Mouse (Mus musculus): ENCODE data around the gene Rsc1a1. TPM values are rescaled to one million over a fixed set of nuclear protein-coding genes. Genes with fewer than 3 reads are reported as not detected.

Rsc1a1 gene
- polyA plus RNA-seq, 1 experiment = not detected

- TF ChIP-seq CTCF (IDR thresholded peaks at IDR 0.05; ENCODE audit: control insufficient read depth, insufficient read depth, low read length) = no peak
- no peak for TF ChIP-seq POLR2A (IDR thresholded peaks at IDR 0.05; ENCODE audit: borderline replicate concordance, control insufficient read depth, low read depth, low read length)
- WGBS = 21% methylated on average over 11 of the region's 11 CpGs
- H3K4me3 ChIP-seq (replicated peaks; ENCODE audit: control insufficient read depth, low read depth, low read length) = no peak overlapping the region
- H3K27ac ChIP-seq (ENCODE audit: control insufficient read depth, insufficient read depth, low read depth, low read length, poor library complexity) = no peak overlapping the region
- H3K4me1 ChIP-seq (ENCODE audit: control insufficient read depth, insufficient read depth, low read length) = peaks cover 5% of the 10 kb centered on the region; the same call in 1 of the 2 replicates
Measured at GRCm38 (mm10) chr4:141724594-141724993, 39.2 kb upstream of the Rsc1a1 start.

GRCm38 (mm10) chr4:141723673-141724068, 38.3 kb upstream of the Rsc1a1 start:
- WGBS = 9% methylated on average over 13 of the region's 13 CpGs

DNA sequence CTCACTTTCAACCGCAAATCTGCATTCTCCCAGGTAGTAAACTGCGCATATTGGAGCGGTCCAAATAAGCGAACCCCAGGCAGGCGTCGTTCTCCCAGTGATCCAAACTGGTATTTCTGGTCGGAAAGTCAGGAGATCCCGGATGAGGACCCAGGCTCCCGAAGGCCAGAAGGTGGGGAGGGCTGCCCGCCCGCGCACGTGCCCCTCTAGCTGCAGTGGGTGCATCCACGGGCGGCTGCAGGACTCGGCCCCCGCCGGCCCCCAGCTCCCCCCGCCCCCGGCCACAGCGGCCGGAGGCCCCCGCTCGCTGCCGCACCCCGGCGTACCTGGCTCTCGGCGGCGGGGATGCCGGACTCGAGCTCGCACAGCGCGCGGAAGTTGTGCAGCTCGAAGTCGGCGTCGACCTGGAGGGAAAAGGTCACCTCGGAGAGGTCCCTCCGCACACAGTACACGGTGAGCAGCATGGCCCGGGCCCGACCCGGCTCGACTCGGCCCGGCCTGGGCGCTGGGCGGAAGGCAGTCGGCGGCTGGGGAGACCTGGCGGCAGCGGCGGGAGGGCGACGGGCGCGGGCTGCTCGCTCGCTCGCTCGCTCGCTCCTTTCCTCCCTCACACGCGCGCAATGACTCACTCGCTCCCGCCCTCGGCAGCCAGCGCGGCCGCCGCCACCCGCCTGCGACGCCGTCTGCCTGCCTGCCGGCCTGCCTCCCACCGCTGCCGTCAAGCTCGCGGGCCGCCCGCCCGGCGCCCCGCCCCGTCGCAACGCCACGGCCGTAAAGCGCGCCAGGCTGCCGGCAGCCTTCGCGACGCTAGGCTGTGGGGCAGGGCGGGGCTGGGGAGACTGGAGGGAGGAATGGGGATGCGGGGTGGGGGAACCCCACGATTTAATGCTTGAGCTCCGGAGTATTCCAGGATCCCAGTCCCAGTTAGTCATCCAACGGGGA, 37.6 kb upstream of the Rsc1a1 start, which contains the start of gene Ddi2:
Gene Ddi2 (minus strand): TSS at position 689 of the 942 bp plus-strand sequence.
- 1% methylated on average over 105 of the region's 105 CpGs for WGBS

More at GRCm38 (mm10) chr4:141723673-141724068, 38.3 kb upstream of the Rsc1a1 start:
- Histone ChIP-seq H3K4me1 (ENCODE audit: control insufficient read depth, insufficient read depth, low read length) (peaks cover 7% of the 10 kb centered on the region; the same call in 1 of the 2 replicates), H3K27ac (ENCODE audit: control insufficient read depth, insufficient read depth, low read depth, low read length, poor library complexity) (peak overlapping the region; percentile 99; the same call in 1 of the 2 replicates), H3K4me3 (replicated peaks; ENCODE audit: control insufficient read depth, low read depth, low read length) (peak overlapping the region; percentile 95)
- TF ChIP-seq POLR2A (IDR thresholded peaks at IDR 0.05; ENCODE audit: borderline replicate concordance, control insufficient read depth, low read depth, low read length) = no peak
- TF ChIP-seq CTCF (IDR thresholded peaks at IDR 0.05; ENCODE audit: control insufficient read depth, insufficient read depth, low read length) = no peak

DNA sequence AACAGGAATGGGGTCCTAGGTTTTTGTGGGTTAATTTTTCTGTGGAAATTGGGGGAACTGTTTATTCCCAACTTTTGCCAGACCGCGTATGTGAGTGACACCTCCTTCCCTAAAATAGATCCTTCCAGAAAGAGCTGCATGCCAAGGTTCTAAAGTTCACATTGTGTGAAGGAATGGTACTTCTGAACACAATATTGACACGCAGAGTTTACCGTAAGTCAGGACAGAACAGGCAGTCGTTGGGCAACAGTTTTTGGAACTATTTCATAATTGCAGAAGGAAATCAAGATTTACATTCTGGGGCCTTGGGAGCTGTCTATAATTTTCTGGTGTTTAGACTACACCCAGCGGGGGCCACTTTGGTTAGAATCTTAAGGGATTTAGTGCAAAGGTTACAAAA, 36.6 kb upstream of the Rsc1a1 start:
- peak overlapping the region; percentile 71 for H3K4me3 ChIP-seq (replicated peaks; ENCODE audit: control insufficient read depth, low read depth, low read length)
- H3K27ac ChIP-seq (ENCODE audit: control insufficient read depth, insufficient read depth, low read depth, low read length, poor library complexity) = no peak overlapping the region; the same call in 1 of the 2 replicates
- TF ChIP-seq CTCF (IDR thresholded peaks at IDR 0.05; ENCODE audit: control insufficient read depth, insufficient read depth, low read length) (no peak), POLR2A (IDR thresholded peaks at IDR 0.05; ENCODE audit: borderline replicate concordance, control insufficient read depth, low read depth, low read length) (no peak)
- peaks cover 7% of the 10 kb centered on the region; the same call in 1 of the 2 replicates for H3K4me1 ChIP-seq (ENCODE audit: control insufficient read depth, insufficient read depth, low read length)
- WGBS = 18% methylated on average over 6 of the region's 6 CpGs

More for the DNA sequence above, 37.6 kb upstream of the Rsc1a1 start, which contains the start of gene Ddi2:
- no peak for TF ChIP-seq CTCF (IDR thresholded peaks at IDR 0.05; ENCODE audit: control insufficient read depth, insufficient read depth, low read length)
- peak; percentile 87; the same call in 1 of the 2 replicates for TF ChIP-seq POLR2A (IDR thresholded peaks at IDR 0.05; ENCODE audit: borderline replicate concordance, control insufficient read depth, low read depth, low read length)
- Histone ChIP-seq H3K27ac (ENCODE audit: control insufficient read depth, insufficient read depth, low read depth, low read length, poor library complexity) (peak within 1 kb of the TSS; percentile 99), H3K4me3 (replicated peaks; ENCODE audit: control insufficient read depth, low read depth, low read length) (peak within 1 kb of the TSS; percentile 95), H3K4me1 (ENCODE audit: control insufficient read depth, insufficient read depth, low read length) (peaks cover 7% of the 10 kb centered on the region; the same call in 1 of the 2 replicates)

DNA sequence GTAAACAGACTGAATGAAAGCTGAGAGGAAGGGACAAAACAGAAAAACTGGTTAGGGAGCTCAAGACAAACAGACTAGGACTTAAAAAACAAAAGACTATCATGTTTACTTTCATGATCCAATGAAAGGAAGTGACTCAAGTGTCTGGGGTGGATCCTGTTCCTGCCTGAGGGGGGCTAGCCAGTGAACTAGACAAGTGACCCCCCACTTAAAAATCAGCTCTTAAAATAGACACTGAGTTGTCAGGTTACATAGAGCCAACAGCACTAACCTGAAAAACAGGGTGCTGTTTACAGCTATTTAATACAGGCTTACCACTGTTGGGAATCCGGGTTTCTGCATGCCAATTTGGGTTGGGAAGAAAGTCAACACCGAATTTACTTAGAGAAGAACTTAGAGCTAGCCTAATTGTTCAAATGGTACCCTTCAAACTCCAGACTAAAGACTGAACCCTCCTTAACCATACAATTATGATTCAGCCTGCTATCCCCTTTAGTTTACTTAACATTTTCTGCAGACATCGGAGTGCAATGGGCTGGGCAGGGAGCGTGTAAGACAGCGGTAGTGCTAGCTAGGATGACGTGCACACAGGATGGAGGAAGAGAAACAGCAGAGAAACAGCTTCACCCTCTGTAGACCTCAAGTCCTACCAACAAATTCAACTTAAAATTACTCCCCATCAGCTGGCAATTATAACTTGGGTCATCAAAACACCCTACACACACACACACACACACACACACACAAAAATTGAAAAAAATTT, 35.5 kb upstream of the Rsc1a1 start:
- Histone ChIP-seq H3K4me1 (ENCODE audit: control insufficient read depth, insufficient read depth, low read length) (peaks cover 7% of the 10 kb centered on the region; the same call in 1 of the 2 replicates), H3K4me3 (replicated peaks; ENCODE audit: control insufficient read depth, low read depth, low read length) (peak overlapping the region; percentile 57), H3K27ac (ENCODE audit: control insufficient read depth, insufficient read depth, low read depth, low read length, poor library complexity) (no peak overlapping the region)
- 26% methylated on average over 6 of the region's 6 CpGs for WGBS
- TF ChIP-seq CTCF (IDR thresholded peaks at IDR 0.05; ENCODE audit: control insufficient read depth, insufficient read depth, low read length) (no peak), POLR2A (IDR thresholded peaks at IDR 0.05; ENCODE audit: borderline replicate concordance, control insufficient read depth, low read depth, low read length) (no peak)

- Histone ChIP-seq H3K4me3 (replicated peaks; ENCODE audit: control insufficient read depth, low read depth, low read length) (no peak overlapping the region), H3K27ac (ENCODE audit: control insufficient read depth, insufficient read depth, low read depth, low read length, poor library complexity) (no peak overlapping the region), H3K4me1 (ENCODE audit: control insufficient read depth, insufficient read depth, low read length) (peaks cover 8% of the 10 kb centered on the region; the same call in 1 of the 2 replicates)
- 66% methylated on average over 1 of the region's 1 CpGs for WGBS
- TF ChIP-seq POLR2A (IDR thresholded peaks at IDR 0.05; ENCODE audit: borderline replicate concordance, control insufficient read depth, low read depth, low read length) = no peak
- no peak for TF ChIP-seq CTCF (IDR thresholded peaks at IDR 0.05; ENCODE audit: control insufficient read depth, insufficient read depth, low read length)
Measured at GRCm38 (mm10) chr4:141719304-141719703, 33.9 kb upstream of the Rsc1a1 start.

DNA sequence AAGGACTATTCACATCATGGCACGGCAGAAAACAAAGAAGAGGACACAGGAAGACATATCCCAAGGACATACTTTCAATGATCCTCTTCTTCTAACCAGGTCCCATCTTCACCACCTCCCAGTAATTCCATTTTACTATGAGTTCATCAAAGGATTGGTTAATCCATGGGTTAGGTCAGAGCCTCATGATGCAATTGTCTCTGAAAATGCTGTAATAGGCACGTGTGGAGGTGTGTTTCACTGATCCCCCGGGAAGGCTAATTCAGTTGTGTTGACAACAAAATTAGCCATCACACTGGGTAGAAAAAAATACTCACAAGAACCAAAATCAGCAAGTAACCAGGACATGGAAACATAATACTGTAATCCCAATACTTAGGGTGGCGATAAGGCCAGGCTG, 32.2 kb upstream of the Rsc1a1 start:
- Histone ChIP-seq H3K4me3 (replicated peaks; ENCODE audit: control insufficient read depth, low read depth, low read length) (no peak overlapping the region), H3K27ac (ENCODE audit: control insufficient read depth, insufficient read depth, low read depth, low read length, poor library complexity) (no peak overlapping the region), H3K4me1 (ENCODE audit: control insufficient read depth, insufficient read depth, low read length) (peaks cover 14% of the 10 kb centered on the region; the same call in 1 of the 2 replicates)
- 57% methylated on average over 4 of the region's 4 CpGs for WGBS
- no peak for TF ChIP-seq POLR2A (IDR thresholded peaks at IDR 0.05; ENCODE audit: borderline replicate concordance, control insufficient read depth, low read depth, low read length)
- no peak for TF ChIP-seq CTCF (IDR thresholded peaks at IDR 0.05; ENCODE audit: control insufficient read depth, insufficient read depth, low read length)

All from bone marrow, adult 2 months (tissue).